Mouse (Mus musculus): ENCODE results near the gene Bbx.

GRCm38 (mm10) chr16:50363443-50364188, 68.6 kb downstream of the Bbx start:
- TF ChIP-seq CEBPB (IDR thresholded peaks at IDR 0.05; ENCODE audit: insufficient read depth, poor library complexity, severe bottlenecking) (no peak), POLR2A (IDR thresholded peaks at IDR 0.05; ENCODE audit: insufficient read length, low read depth) (no peak), USF1 (IDR thresholded peaks at IDR 0.05; ENCODE audit: low read depth) (no peak), TCF12 (IDR thresholded peaks at IDR 0.05; ENCODE audit: insufficient read depth, poor library complexity, severe bottlenecking) (no peak)
